Mouse (Mus musculus) embryonic facial prominence, embryonic 12.5 days (tissue): ENCODE results near the gene Rasgef1b. TPM values are rescaled to one million over a fixed set of nuclear protein-coding genes. Genes with fewer than 3 reads are reported as not detected.

Experiments
- ATAC-seq: fragments of 200-750 bp; cut with Nextera tagmentation; 2 replicates; pipeline ENCODE4 v1.8.0; 2017; ENCODE audit not compliant: insufficient number of reproducible peaks, insufficient read depth, low FRiP score, low TSS enrichment
- H3K27ac ChIP-seq: fragments of 300-500 bp; sonication (generic); 2 replicates; pipeline ENCODE4 v1.5.1; 2016; ENCODE audit warnings: mild to moderate bottlenecking
- H3K27me3 ChIP-seq: fragments of 300-500 bp; sonication (generic); 2 replicates; pipeline ENCODE4 v1.6.1; 2016; ENCODE audit warnings: mild to moderate bottlenecking, moderate library complexity
- H3K36me3 ChIP-seq: fragments of 300-500 bp; sonication (generic); 2 replicates; pipeline ENCODE4 v1.6.1; 2016; ENCODE audit warnings: mild to moderate bottlenecking
- H3K4me1 ChIP-seq: fragments of 300-500 bp; sonication (generic); 2 replicates; pipeline ENCODE4 v1.6.1; 2016
- H3K4me2 ChIP-seq: fragments of 300-500 bp; sonication (generic); replicated peaks from 2 replicates; pipeline ENCODE4 v1.6.1; 2016; ENCODE audit warnings: mild to moderate bottlenecking, moderate library complexity
- H3K4me3 ChIP-seq: fragments of 300-500 bp; sonication (generic); 2 replicates; pipeline ENCODE4 v1.5.1; 2016; ENCODE audit warnings: mild to moderate bottlenecking
- H3K9ac ChIP-seq: fragments of 300-500 bp; sonication (generic); 2 replicates; pipeline ENCODE4 v1.6.1; 2016; ENCODE audit warnings: mild to moderate bottlenecking, moderate library complexity
- H3K9me3 ChIP-seq: fragments of 300-500 bp; sonication (generic); 2 replicates; pipeline ENCODE4 v1.6.1; 2016; ENCODE audit warnings: mild to moderate bottlenecking, moderate library complexity
- WGBS: fragments of 180-500 bp; shearing (Covaris S2); methylation state at CpG from one replicate; pipeline ENCODE4 v1.1.7; 2016; 5-methylcytosine and 5-hydroxymethylcytosine counted together
- polyA plus RNA-seq: library from polyadenylated mRNA; unstranded; fragments of >200 nt; fragmentation: Nextera tagmentation; extraction: Ambion mirVana; gene quantifications from 2 replicates; pipeline ENCODE4 v1.2.1, GENCODE M21; 2016

The Rasgef1b gene
- polyA plus RNA-seq, 1 experiment from 2014 or later: 11.7 TPM

GRCm38 (mm10) chr5:99522571-99523269 is 206.1 kb downstream of the Rasgef1b start:
- Histone ChIP-seq H3K27ac (no peak overlapping the region), H3K36me3 (no peaks in the 10 kb centered on the region), H3K9me3 (no peaks in the 10 kb centered on the region), H3K9ac (no peak overlapping the region), H3K4me1 (peaks cover 2% of the 10 kb centered on the region; the same call in 1 of the 2 replicates), H3K27me3 (no peaks in the 10 kb centered on the region), H3K4me2 (no peak overlapping the region), H3K4me3 (no peak overlapping the region)
- no peak for ATAC-seq
- 34% methylated on average over 8 of the region's 8 CpGs for WGBS

GRCm38 (mm10) chr5:99521411-99521810 is 207.5 kb downstream of the Rasgef1b start:
- ATAC-seq: no peak
- H3K36me3 ChIP-seq: no peaks in the 10 kb centered on the region
- H3K4me3 ChIP-seq: no peak overlapping the region
- no peak overlapping the region for H3K9ac ChIP-seq
- WGBS: 71% methylated on average over 4 of the region's 4 CpGs
- H3K27ac ChIP-seq: no peak overlapping the region
- H3K27me3 ChIP-seq: no peaks in the 10 kb centered on the region
- peaks cover 2% of the 10 kb centered on the region; the same call in 1 of the 2 replicates for H3K4me1 ChIP-seq
- H3K4me2 ChIP-seq: no peak overlapping the region
- H3K9me3 ChIP-seq: no peaks in the 10 kb centered on the region

GRCm38 (mm10) chr5:99519556-99519955 is 209.3 kb downstream of the Rasgef1b start:
- Histone ChIP-seq H3K4me1 (peaks cover 2% of the 10 kb centered on the region; the same call in 1 of the 2 replicates), H3K27me3 (no peaks in the 10 kb centered on the region), H3K9ac (no peak overlapping the region), H3K36me3 (no peaks in the 10 kb centered on the region), H3K27ac (no peak overlapping the region), H3K9me3 (no peaks in the 10 kb centered on the region), H3K4me3 (no peak overlapping the region), H3K4me2 (no peak overlapping the region)
- no peak for ATAC-seq
- WGBS: 90% methylated on average over 2 of the region's 2 CpGs

GRCm38 (mm10) chr5:99519023-99519422 is 209.8 kb downstream of the Rasgef1b start:
- no peaks in the 10 kb centered on the region for H3K9me3 ChIP-seq
- H3K27ac ChIP-seq: no peak overlapping the region
- no peak overlapping the region for H3K4me3 ChIP-seq
- peaks cover 2% of the 10 kb centered on the region; the same call in 1 of the 2 replicates for H3K4me1 ChIP-seq
- 59% methylated on average over 4 of the region's 4 CpGs for WGBS
- H3K9ac ChIP-seq: no peak overlapping the region
- no peaks in the 10 kb centered on the region for H3K27me3 ChIP-seq
- H3K36me3 ChIP-seq: no peaks in the 10 kb centered on the region
- H3K4me2 ChIP-seq: no peak overlapping the region
- ATAC-seq: no peak

GRCm38 (mm10) chr5:99516207-99516606 is 212.7 kb downstream of the Rasgef1b start:
- no peak overlapping the region for H3K4me2 ChIP-seq
- H3K4me1 ChIP-seq: peaks cover 6% of the 10 kb centered on the region; the same call in 1 of the 2 replicates
- H3K27ac ChIP-seq: no peak overlapping the region
- H3K27me3 ChIP-seq: no peaks in the 10 kb centered on the region
- ATAC-seq: no peak
- WGBS: 86% methylated on average over 5 of the region's 5 CpGs
- H3K36me3 ChIP-seq: no peaks in the 10 kb centered on the region
- H3K4me3 ChIP-seq: no peak overlapping the region
- no peak overlapping the region for H3K9ac ChIP-seq
- no peaks in the 10 kb centered on the region for H3K9me3 ChIP-seq

- Histone ChIP-seq H3K27ac (no peak overlapping the region), H3K4me2 (no peak overlapping the region), H3K9ac (no peak overlapping the region), H3K4me1 (peaks cover 6% of the 10 kb centered on the region; the same call in 1 of the 2 replicates), H3K4me3 (no peak overlapping the region), H3K36me3 (no peaks in the 10 kb centered on the region), H3K9me3 (no peaks in the 10 kb centered on the region), H3K27me3 (no peaks in the 10 kb centered on the region)
- 80% methylated on average over 4 of the region's 4 CpGs for WGBS
- no peak for ATAC-seq
These were observed 213.1 kb downstream of the Rasgef1b start for GRCm38 (mm10) chr5:99515764-99516163.

- peaks cover 6% of the 10 kb centered on the region; the same call in 1 of the 2 replicates for H3K4me1 ChIP-seq
- H3K9me3 ChIP-seq: no peaks in the 10 kb centered on the region
- no peaks in the 10 kb centered on the region for H3K27me3 ChIP-seq
- H3K36me3 ChIP-seq: no peaks in the 10 kb centered on the region
- H3K9ac ChIP-seq: no peak overlapping the region
- H3K4me3 ChIP-seq: no peak overlapping the region
- 60% methylated on average over 9 of the region's 9 CpGs for WGBS
- no peak overlapping the region for H3K27ac ChIP-seq
- no peak for ATAC-seq
- no peak overlapping the region for H3K4me2 ChIP-seq
These were observed 215.5 kb downstream of the Rasgef1b start for GRCm38 (mm10) chr5:99513209-99513880.

- Histone ChIP-seq H3K4me1 (peaks cover 6% of the 10 kb centered on the region; the same call in 1 of the 2 replicates), H3K9me3 (no peaks in the 10 kb centered on the region), H3K27me3 (no peaks in the 10 kb centered on the region), H3K36me3 (no peaks in the 10 kb centered on the region), H3K9ac (no peak overlapping the region), H3K27ac (no peak overlapping the region), H3K4me2 (no peak overlapping the region), H3K4me3 (no peak overlapping the region)
- ATAC-seq: no peak
- 16% methylated on average over 11 of the region's 11 CpGs for WGBS
These were observed 217.8 kb downstream of the Rasgef1b start for GRCm38 (mm10) chr5:99511081-99511480.

- WGBS: 80% methylated on average over 7 of the region's 7 CpGs
- Histone ChIP-seq H3K27me3 (no peaks in the 10 kb centered on the region), H3K4me1 (no peaks in the 10 kb centered on the region), H3K4me3 (no peak overlapping the region), H3K9ac (no peak overlapping the region), H3K36me3 (no peaks in the 10 kb centered on the region), H3K27ac (no peak overlapping the region), H3K9me3 (no peaks in the 10 kb centered on the region), H3K4me2 (no peak overlapping the region)
- no peak for ATAC-seq
These were observed 222.8 kb downstream of the Rasgef1b start for GRCm38 (mm10) chr5:99506109-99506508.

- H3K9ac ChIP-seq: no peak overlapping the region
- WGBS: 76% methylated on average over 9 of the region's 9 CpGs
- H3K27me3 ChIP-seq: no peaks in the 10 kb centered on the region
- no peaks in the 10 kb centered on the region for H3K9me3 ChIP-seq
- H3K4me2 ChIP-seq: no peak overlapping the region
- no peak overlapping the region for H3K27ac ChIP-seq
- peak; percentile 52; the same call in 1 of the 2 replicates for ATAC-seq
- no peak overlapping the region for H3K4me3 ChIP-seq
- H3K4me1 ChIP-seq: no peaks in the 10 kb centered on the region
- H3K36me3 ChIP-seq: no peaks in the 10 kb centered on the region
These were observed 224.5 kb downstream of the Rasgef1b start for GRCm38 (mm10) chr5:99504349-99504830.

- H3K9me3 ChIP-seq: no peaks in the 10 kb centered on the region
- no peak overlapping the region for H3K4me3 ChIP-seq
- WGBS: 79% methylated on average over 9 of the region's 9 CpGs
- H3K9ac ChIP-seq: no peak overlapping the region
- H3K27ac ChIP-seq: no peak overlapping the region
- H3K4me2 ChIP-seq: no peak overlapping the region
- ATAC-seq: no peak
- H3K27me3 ChIP-seq: no peaks in the 10 kb centered on the region
- no peaks in the 10 kb centered on the region for H3K36me3 ChIP-seq
- peaks cover under 1% of the 10 kb centered on the region; the same call in 1 of the 2 replicates for H3K4me1 ChIP-seq
These were observed 226.2 kb downstream of the Rasgef1b start for GRCm38 (mm10) chr5:99502681-99503080.
